Mouse (Mus musculus): ENCODE results near the gene Helq. TPM values are rescaled to one million over a fixed set of nuclear protein-coding genes. Genes with fewer than 3 reads are reported as not detected.

Helq gene
- total RNA-seq, 2 experiments from 2014 or later, result 16.0 to 16.1 TPM

Other genes starting within 250 kb of the Helq start
- 10 to 100 TPM; 16.7 to 21.5 TPM for gene Plac8, start 226.4 kb downstream of the Helq start, total RNA-seq (2021)
- 10 to 100 TPM; 56.4 to 57.1 TPM for gene Coq2, start 123.5 kb downstream of the Helq start, total RNA-seq (2021)
- gene Hpse, start 78.9 kb downstream of the Helq start, total RNA-seq (2021), result 1 to 10 TPM; 2.0 to 2.3 TPM
- 100 to 1,000 TPM; 116 to 122 TPM for gene Mrps18c, start within 50 bp of the Helq start, total RNA-seq (2021)
- 10 to 100 TPM; 23.4 to 24.7 TPM for gene Abraxas1, start 22.4 kb upstream of the Helq start, total RNA-seq (2021)
- 1 to 10 TPM; 6.8 to 7.3 TPM for gene Gpat3, start 47.1 kb upstream of the Helq start, total RNA-seq (2021)